Mouse (Mus musculus): ENCODE measurements around the gene Gm17727.
"Not testable (repeated sequence)": the region's sequence is repeated elsewhere in the genome, so short reads cannot be mapped to it uniquely, and the experiment has no call there.

Gene Gm17727

DNA sequence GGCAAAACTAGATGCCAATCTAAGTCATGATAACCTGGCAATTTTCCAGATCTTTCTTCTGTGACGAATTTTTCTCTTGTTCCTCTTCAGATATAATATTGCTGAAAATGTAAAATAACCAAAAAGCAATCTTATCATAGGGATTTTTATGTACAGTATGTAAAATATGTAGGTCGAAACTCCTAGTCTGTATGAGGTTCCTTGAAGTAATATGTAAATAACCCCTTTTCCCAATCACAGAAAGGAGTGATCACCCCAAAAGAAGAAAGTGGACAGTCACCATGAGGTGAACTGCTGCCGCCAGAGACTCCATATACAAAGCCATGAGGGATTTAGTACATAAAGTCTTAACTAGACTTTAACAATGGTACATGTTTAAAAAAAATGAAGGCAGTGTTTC, at the start of gene Gm17727:
Gm17727 (minus strand) TSS at position 101 of the 400 bp plus-strand sequence.
- DNase-seq, result no peak

DNA sequence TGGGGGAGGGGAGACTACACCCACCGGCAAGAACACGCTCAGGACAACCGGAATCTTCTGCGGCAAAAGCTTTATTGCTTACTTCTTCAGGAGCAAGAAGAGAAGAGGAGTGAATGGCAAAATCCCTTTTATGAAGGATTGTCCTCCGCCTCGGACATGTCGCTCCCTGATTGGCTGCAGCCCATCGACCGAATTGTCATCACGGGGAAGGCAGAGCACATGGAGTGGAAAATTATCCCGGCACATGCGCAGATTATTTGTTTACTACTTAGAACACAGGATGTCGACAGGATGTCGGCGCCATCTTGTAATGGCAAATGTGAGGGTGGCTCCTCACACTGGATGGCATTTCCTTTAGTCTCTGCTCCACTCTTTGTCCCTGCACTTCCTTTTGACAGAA, 40.0 kb upstream of the Gm17727 start:
- DNase-seq, result not testable (repeated sequence)

DNA sequence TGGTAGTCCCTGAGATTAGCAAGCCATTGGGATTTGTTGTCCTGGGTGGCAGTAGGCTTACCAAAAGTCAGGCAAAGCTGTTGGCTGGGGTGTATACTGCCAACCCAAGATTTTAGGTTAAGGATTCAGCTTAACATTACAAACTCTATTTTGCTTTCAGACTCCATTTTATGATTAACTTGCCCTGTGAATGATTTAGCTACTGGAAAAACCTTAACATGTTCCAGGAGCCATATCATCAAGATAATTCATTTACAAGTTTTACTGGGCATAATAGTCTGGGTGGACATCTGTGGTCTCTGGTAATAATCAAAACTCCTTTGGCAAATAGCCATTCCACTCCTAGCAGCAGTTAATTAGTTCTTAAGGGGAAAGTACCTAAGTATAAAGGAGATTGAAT, 20.2 kb upstream of the Gm17727 start:
- no peak for DNase-seq

DNA sequence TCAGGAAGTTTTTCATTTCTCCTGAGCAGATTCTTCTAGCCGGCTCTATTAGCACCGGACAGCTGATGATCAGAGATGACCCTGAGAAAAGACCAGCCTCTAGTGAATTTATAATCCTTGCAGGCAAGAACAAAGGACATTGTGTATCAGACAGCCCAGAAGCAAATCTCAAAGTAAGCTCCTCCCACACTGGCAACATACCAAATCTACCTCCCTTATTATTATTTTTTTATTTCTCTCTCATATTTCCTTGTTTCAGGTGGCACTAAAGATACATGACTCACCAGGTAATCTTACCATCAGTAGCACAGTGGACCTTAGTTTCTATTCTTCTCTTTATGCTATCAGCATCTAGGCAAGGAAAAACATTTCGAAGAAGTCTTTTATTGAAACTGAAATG, 12.1 kb upstream of the Gm17727 start, which contains the start of the genes Gm27235 and D730048I06Rik:
Gm27235 (minus strand) TSS at position 101 of the 400 bp plus-strand sequence.
D730048I06Rik (minus strand) TSS at position 112 of the 400 bp plus-strand sequence.
- DNase-seq, result no peak

DNA sequence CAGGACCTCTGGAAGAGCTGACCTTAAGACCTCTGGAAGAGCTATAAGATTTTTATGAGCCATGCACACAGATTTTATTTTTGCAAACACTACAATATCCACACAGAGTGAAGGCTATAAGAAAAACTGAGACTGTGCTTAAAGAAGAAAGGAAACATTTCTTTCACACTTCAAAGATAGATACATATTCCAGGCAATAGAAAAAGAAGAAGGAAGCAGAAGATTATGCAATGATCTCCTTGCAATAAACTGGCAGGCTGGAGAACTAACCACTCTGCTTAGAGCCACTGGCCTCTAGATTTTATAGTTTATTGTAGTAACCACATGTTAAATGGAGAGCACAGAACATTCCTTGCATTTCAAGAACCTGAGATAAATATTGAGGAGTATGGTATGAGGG, 21.1 kb downstream of the Gm17727 start:
- DNase-seq, result no peak

DNA sequence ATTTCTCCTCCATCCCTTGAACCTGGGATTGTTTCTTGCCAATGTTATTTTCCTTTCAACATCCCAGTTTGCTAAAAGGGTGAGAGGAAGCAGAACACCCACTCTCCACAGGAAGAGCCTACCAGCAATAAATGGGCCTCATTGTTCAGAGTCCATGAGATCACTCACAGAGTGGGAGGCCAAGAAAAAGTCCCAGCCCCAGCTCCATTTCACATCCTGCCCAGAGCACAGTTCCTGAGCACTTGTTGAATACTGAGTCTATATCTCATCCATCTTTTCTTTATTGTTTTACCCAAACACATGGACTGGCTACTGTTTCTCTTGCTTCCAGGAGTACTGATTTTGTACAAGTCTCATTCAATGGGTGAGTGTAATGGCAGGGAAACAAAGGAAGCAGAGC, 37.2 kb downstream of the Gm17727 start, which contains the start of gene Gm17677:
Gm17677 (plus strand) TSS at position 301 of the 400 bp plus-strand sequence.
- no peak for DNase-seq

Data from cerebellum, adult 9-11 months (tissue).